Mouse (Mus musculus): Measurements from ENCODE around the gene Ap1ar. TPM values are rescaled to one million over a fixed set of nuclear protein-coding genes. Genes with fewer than 3 reads are reported as not detected.

The Ap1ar gene
- polyA plus RNA-seq (2016; fragmentation: Nextera tagmentation; extraction: Ambion mirVana): 38.2 and 58.5 TPM in 2 replicates

DNA sequence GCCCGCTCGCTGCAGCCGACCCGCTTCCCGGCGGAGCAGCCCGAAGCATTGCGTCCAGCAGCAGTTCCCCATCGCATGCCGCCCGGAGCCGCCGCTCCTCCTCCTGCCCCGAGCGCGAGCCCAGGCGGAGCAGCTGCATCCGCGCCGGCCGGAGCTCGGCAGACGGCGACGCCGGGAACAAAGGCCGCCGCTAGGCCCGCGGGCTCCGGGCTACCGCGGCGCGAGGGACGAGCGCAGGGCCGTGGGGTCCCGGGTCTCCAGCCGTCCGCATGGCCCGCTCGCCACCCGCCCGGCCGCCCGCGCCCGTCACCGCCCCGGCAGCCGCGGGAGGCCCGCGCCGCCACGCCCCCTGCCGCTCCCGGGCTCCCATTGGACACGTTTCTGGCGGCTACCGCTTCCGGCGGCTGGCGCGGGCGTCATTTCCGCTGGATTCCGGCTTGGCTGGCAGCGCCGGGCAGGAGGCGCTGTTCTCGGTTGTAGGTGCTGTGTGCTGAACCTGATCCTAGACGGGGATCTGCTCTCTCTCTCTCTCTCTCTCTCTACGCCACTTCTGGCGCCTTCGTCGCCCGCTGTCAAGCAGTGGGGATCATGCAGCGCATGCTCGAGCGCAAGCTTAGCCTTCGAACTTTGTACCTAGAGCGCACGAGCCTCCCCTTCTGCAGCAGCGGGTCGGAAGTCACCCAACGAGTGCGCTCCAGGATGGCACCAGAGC is at the start of gene Ap1ar:
Gene Ap1ar (minus strand): TSS at position 370 of the 712 bp plus-strand sequence.
- Histone ChIP-seq H3K27me3 (ENCODE audit: insufficient read depth, poor library complexity, severe bottlenecking) (peaks cover 14% of the 10 kb centered on the region), H3K4me1 (peaks cover 17% of the 10 kb centered on the region), H3K9me3 (no peaks in the 10 kb centered on the region), H3K4me3 (peak within 1 kb of the TSS; percentile 96), H3K36me3 (peaks cover 3% of the 10 kb centered on the region; the same call in 1 of the 2 replicates), H3K27ac (peak within 1 kb of the TSS; percentile 96)
- DNase-seq (ENCODE audit: low spot score): peak; percentile 98
- WGBS: under 1% methylated on average over 89 of the region's 89 CpGs

DNA sequence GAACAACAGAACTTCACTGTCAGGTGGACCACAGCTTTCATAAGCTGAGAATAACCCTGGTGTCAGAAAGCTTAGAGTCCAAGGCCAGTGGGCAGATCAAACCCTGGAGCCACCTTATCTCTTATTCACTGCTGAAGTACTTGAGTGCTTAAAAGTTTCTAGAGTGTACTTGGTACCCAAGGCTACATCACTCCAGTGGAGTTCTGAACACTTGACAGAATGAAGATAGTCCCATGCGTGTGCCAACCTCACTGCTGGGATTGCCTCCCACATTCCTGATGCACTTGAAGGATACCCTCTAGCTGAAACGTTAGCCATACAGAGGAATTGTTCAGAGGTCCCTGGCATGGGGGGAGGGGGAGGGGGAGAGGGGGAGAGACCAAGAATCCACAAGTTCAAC is 44.4 kb upstream of the Ap1ar start:
- no peaks in the 10 kb centered on the region for H3K9me3 ChIP-seq
- H3K36me3 ChIP-seq: no peaks in the 10 kb centered on the region
- 26% methylated on average over 2 of the region's 2 CpGs for WGBS
- H3K27ac ChIP-seq: no peak overlapping the region
- H3K4me1 ChIP-seq: peaks cover 9% of the 10 kb centered on the region; the same call in 1 of the 2 replicates
- H3K27me3 ChIP-seq (ENCODE audit: insufficient read depth, poor library complexity, severe bottlenecking): no peaks in the 10 kb centered on the region
- no peak overlapping the region for H3K4me3 ChIP-seq
- no peak for DNase-seq (ENCODE audit: low spot score)

DNA sequence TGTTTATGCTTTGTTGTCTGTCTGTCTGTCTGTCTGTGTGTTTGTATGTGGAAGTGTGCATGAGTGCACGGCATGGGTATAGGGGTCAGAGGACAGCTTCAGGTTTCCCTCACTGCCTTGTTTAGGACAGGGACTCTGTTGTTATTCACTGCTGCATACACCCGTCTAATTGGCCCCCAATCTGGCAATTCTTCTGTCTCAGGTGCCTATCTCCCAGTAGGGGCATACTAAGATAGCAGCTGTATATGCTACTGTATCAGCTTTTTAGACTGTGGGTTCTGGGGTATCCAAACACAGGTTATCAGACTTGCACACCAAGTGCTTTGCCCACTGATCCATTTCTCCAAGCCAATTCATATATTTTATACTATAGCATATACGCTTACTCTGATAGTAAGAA is 42.6 kb upstream of the Ap1ar start:
- Histone ChIP-seq H3K9me3 (no peaks in the 10 kb centered on the region), H3K4me1 (peaks cover 9% of the 10 kb centered on the region; the same call in 1 of the 2 replicates), H3K4me3 (no peak overlapping the region), H3K27me3 (ENCODE audit: insufficient read depth, poor library complexity, severe bottlenecking) (no peaks in the 10 kb centered on the region), H3K36me3 (no peaks in the 10 kb centered on the region), H3K27ac (no peak overlapping the region)
- DNase-seq (ENCODE audit: low spot score): no peak
- 85% methylated on average over 3 of the region's 3 CpGs for WGBS

DNA sequence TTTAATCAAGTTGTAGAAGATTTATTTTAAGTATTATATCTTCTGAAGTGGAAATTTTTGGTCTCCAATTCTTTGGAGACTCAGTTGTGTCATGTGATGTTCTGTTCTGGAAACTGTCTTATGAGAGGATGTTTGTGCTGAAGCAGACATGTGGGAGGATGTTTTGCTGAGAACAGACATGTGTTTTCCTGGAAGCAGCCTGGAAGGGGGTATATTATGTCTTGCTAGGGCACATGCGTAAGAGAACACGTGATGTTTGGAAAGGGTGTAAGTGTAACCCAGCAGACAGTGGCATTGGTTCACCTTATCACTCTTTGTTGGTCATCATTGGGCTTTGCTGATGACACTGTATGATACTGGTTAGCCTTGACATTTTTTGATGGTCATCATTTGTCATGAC is 38.2 kb upstream of the Ap1ar start:
- Histone ChIP-seq H3K4me3 (no peak overlapping the region), H3K36me3 (no peaks in the 10 kb centered on the region), H3K4me1 (no peaks in the 10 kb centered on the region), H3K27ac (no peak overlapping the region), H3K9me3 (no peaks in the 10 kb centered on the region), H3K27me3 (ENCODE audit: insufficient read depth, poor library complexity, severe bottlenecking) (no peaks in the 10 kb centered on the region)
- WGBS: 93% methylated on average over 2 of the region's 2 CpGs
- no peak for DNase-seq (ENCODE audit: low spot score)

DNA sequence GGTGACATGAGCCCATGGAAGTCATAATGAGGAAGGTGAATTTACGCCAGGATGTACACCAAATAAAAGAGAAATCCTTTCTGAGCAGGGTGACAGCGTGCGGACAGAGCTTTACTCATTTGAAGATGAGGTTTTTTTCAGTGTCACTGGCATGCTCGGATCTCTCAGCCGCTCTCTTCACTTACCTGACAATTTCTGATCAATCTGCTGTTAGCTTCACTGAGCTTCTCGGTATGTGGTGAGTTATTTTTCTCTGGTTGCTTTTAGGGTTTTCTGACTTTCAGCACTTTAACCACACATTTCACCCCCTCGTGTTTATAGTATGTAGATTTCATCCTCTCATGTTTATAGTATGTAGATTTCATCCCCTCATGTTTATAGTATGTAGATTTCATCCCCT is 37.7 kb upstream of the Ap1ar start:
- no peaks in the 10 kb centered on the region for H3K36me3 ChIP-seq
- no peaks in the 10 kb centered on the region for H3K9me3 ChIP-seq
- no peaks in the 10 kb centered on the region for H3K27me3 ChIP-seq (ENCODE audit: insufficient read depth, poor library complexity, severe bottlenecking)
- H3K4me1 ChIP-seq: no peaks in the 10 kb centered on the region
- DNase-seq (ENCODE audit: low spot score): no peak
- no peak overlapping the region for H3K27ac ChIP-seq
- no peak overlapping the region for H3K4me3 ChIP-seq
- 83% methylated on average over 7 of the region's 7 CpGs for WGBS

DNA sequence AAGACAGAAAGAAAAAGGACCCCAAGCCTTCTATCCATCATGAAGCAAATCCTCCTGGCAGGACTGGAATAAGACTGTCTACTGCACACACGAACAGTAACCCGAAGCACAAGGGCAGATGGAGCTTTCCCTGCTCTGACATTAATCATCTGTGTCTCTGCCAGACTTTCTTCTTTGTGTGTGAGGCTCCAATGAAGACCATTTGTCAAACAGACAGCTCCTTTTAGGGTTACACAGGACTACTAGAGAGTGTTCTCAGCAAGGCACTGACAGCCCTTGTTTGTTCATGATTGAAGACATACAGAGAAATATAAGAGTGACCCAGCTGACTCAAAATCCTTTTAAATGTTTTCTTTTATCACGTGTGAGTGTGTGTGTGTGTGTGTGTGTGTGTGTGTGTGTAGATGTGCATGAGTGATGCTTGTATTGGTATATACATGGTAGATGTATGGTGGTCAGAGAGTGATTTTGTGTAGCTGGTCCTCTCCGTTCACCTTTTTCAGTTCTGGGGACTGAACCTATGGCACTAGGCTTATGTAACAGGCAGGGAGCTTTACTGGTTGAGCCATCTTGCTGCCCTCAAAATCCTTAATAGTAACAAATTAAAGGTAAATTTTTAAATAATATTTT is 37.0 kb upstream of the Ap1ar start:
- H3K27ac ChIP-seq: no peak overlapping the region
- 58% methylated on average over 4 of the region's 4 CpGs for WGBS
- H3K4me3 ChIP-seq: no peak overlapping the region
- no peaks in the 10 kb centered on the region for H3K9me3 ChIP-seq
- H3K4me1 ChIP-seq: no peaks in the 10 kb centered on the region
- no peak for DNase-seq (ENCODE audit: low spot score)
- no peaks in the 10 kb centered on the region for H3K36me3 ChIP-seq
- H3K27me3 ChIP-seq (ENCODE audit: insufficient read depth, poor library complexity, severe bottlenecking): no peaks in the 10 kb centered on the region

DNA sequence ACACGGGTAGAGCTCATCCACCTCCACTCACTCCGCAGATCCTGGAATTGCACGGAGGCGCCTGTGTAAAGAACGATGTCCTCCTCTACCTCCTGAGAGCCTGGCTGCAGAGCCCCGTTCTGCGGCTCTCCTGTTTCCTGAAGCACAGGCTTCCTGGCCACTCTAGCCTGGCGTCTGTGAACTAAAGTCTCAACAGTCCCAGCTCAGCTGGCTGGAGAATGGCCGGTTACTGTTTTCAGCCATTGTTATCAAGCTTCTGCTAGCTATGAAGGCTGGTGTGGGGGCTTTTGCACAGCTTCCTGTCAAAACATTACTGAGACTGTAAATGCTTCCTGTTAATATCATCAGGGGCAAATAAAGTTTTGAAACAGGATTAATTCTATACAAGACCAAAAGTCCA is 34.3 kb upstream of the Ap1ar start:
- DNase-seq (ENCODE audit: low spot score): no peak
- H3K4me3 ChIP-seq: no peak overlapping the region
- no peaks in the 10 kb centered on the region for H3K27me3 ChIP-seq (ENCODE audit: insufficient read depth, poor library complexity, severe bottlenecking)
- H3K36me3 ChIP-seq: no peaks in the 10 kb centered on the region
- H3K4me1 ChIP-seq: no peaks in the 10 kb centered on the region
- no peaks in the 10 kb centered on the region for H3K9me3 ChIP-seq
- peak overlapping the region; percentile 13; the same call in 1 of the 2 replicates for H3K27ac ChIP-seq
- 60% methylated on average over 9 of the region's 9 CpGs for WGBS

DNA sequence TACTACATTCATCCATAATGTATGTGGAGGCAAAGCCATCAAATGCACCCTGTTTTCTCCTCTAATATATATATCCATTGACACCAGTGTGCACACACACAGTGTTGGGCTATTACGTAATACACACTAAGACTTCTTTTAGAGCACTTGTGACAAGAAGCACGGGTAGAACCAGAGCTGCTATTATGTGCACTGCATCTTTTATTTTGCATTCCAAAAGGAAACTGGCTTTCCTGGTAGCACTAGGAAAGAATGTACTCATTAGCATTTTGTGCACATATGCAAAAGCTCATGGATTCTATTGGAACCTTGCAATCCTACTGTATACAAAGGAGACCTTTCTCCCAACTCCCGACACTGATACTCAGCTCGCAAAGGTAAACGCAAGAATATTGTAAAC is 31.6 kb upstream of the Ap1ar start:
- 89% methylated on average over 5 of the region's 5 CpGs for WGBS
- no peak for DNase-seq (ENCODE audit: low spot score)
- peaks cover 5% of the 10 kb centered on the region; the same call in 1 of the 2 replicates for H3K4me1 ChIP-seq
- no peak overlapping the region for H3K4me3 ChIP-seq
- H3K27ac ChIP-seq: no peak overlapping the region
- H3K36me3 ChIP-seq: no peaks in the 10 kb centered on the region
- H3K27me3 ChIP-seq (ENCODE audit: insufficient read depth, poor library complexity, severe bottlenecking): no peaks in the 10 kb centered on the region
- H3K9me3 ChIP-seq: no peaks in the 10 kb centered on the region

DNA sequence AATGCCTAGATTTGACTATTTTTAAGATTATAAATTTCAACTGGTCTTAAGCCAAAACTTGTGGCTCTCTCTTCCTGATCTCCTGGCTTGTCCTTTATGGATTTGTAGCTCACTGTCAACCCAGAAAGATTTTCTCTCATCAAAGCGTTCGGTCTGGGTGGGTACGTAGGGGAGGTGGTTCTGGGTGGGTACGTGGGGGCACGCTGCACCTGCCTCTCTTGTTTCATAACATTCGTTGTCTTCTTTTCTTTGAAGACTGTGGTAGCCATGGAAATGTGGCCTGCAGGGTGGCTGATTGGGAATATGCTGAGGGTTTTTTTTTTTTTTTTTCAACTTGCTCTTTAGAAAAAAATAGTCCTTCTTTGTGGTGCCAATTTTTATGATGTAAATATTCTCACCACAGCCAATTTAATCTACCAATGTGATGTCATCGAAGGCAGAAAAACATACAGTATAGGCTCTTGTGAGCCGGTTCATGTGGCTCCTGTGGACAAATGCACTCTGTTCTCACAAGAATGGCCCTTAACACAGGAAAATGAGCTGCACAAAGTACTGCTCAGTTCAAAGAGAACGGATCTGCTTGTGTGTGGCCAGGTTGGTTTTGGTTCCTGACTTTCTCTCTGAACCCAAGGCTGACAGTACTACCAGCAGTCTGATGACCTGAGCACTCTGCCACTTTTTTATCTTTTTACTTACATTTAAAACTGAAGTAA is 30.9 kb upstream of the Ap1ar start:
- no peaks in the 10 kb centered on the region for H3K9me3 ChIP-seq
- H3K27me3 ChIP-seq (ENCODE audit: insufficient read depth, poor library complexity, severe bottlenecking): no peaks in the 10 kb centered on the region
- DNase-seq (ENCODE audit: low spot score): no peak
- WGBS: 90% methylated on average over 9 of the region's 9 CpGs
- H3K36me3 ChIP-seq: no peaks in the 10 kb centered on the region
- H3K4me1 ChIP-seq: peaks cover 8% of the 10 kb centered on the region; the same call in 1 of the 2 replicates
- no peak overlapping the region for H3K27ac ChIP-seq
- H3K4me3 ChIP-seq: no peak overlapping the region

DNA sequence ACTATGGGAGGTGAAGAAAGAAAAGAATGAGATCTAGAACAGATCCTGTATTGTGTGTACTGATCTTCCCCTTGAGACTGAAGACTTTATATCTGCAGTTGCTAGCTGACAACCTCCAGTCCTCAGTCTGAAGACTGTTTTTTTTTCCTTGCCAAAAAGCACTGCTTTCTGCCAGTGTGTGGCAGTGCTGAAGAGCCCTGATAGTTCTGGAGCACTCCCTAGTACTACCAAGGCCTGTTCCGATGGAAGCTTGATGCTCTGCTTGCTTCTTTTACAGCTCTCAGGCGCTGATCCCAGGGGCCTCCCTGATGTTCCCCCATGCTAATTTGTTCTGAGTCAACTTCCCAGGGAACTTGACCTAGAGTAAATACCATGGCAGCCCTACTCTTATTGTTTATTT is 26.9 kb upstream of the Ap1ar start:
- 26% methylated on average over 2 of the region's 2 CpGs for WGBS

DNA sequence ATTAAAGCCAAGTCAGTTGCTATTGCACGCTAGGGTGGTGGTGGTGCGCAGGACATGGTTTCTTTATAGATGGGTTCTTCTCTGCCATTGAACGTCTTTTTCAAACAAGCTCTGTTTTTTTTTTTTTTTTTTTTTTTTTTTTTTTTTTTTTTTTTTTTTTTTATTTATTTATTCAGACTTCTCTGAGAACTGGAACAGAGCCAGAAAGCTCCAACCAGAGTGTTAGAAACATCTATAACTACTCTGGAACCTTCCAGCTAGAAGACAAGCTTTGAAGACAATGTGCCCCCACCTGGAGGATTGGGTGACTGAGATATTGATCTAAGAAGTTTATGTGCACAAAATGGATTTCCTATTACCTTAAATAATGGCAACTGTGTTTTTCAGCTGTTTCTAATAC is 26.2 kb upstream of the Ap1ar start:
- no peak overlapping the region for H3K27ac ChIP-seq
- H3K4me3 ChIP-seq: no peak overlapping the region
- H3K9me3 ChIP-seq: no peaks in the 10 kb centered on the region
- peaks cover 11% of the 10 kb centered on the region; the same call in 1 of the 2 replicates for H3K27me3 ChIP-seq (ENCODE audit: insufficient read depth, poor library complexity, severe bottlenecking)
- 76% methylated on average over 3 of the region's 3 CpGs for WGBS
- DNase-seq (ENCODE audit: low spot score): no peak
- no peaks in the 10 kb centered on the region for H3K36me3 ChIP-seq
- H3K4me1 ChIP-seq: peaks cover 8% of the 10 kb centered on the region; the same call in 1 of the 2 replicates

More for the DNA sequence above, 26.9 kb upstream of the Ap1ar start:
- H3K27me3 ChIP-seq (ENCODE audit: insufficient read depth, poor library complexity, severe bottlenecking): peaks cover 11% of the 10 kb centered on the region; the same call in 1 of the 2 replicates
- DNase-seq (ENCODE audit: low spot score): no peak
- H3K36me3 ChIP-seq: no peaks in the 10 kb centered on the region
- no peak overlapping the region for H3K4me3 ChIP-seq
- H3K27ac ChIP-seq: no peak overlapping the region
- no peaks in the 10 kb centered on the region for H3K9me3 ChIP-seq
- peaks cover 8% of the 10 kb centered on the region; the same call in 1 of the 2 replicates for H3K4me1 ChIP-seq

DNA sequence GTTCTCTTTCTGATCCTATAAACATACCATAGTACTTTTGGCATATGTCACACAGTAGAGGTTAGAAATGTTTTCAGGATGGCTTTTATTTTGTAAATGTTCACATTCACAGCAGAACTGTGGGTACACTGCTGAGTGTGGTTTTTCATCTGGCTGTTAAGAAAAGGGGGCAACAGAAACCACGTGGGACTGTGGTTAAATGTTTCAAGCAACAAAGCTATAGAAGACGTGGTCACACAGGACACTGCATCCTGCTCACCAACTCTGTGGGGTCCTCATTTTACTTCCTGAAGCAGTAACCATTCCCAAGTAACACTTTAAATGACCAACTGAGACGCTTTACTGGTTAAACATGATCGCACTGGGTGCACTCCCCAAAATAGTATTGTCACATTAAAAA is 25.2 kb upstream of the Ap1ar start:
- Histone ChIP-seq H3K36me3 (no peaks in the 10 kb centered on the region), H3K27me3 (ENCODE audit: insufficient read depth, poor library complexity, severe bottlenecking) (peaks cover 11% of the 10 kb centered on the region; the same call in 1 of the 2 replicates), H3K27ac (no peak overlapping the region), H3K9me3 (no peaks in the 10 kb centered on the region), H3K4me1 (peaks cover 8% of the 10 kb centered on the region; the same call in 1 of the 2 replicates), H3K4me3 (no peak overlapping the region)
- WGBS: 74% methylated on average over 4 of the region's 4 CpGs
- no peak for DNase-seq (ENCODE audit: low spot score)

DNA sequence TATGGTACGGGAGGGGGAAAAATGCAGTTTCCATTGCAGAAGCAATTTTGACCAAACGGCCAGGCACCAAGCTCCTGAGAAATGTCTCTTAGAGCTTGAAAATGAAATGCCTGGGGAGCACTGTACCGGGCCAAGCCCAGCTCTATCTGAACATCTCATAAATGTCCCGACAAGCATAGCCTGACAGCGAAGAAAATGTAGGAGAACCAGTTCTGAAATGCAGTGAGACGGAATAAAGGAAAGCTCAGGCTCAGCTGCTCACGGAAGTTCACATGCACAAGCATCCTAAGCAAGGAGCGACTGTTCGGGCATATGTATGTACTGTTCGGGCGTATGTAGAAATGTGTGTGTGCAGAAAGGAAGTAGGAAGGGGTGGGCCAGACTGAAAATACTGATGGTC is 24.0 kb upstream of the Ap1ar start:
- Histone ChIP-seq H3K9me3 (no peaks in the 10 kb centered on the region), H3K27me3 (ENCODE audit: insufficient read depth, poor library complexity, severe bottlenecking) (peaks cover 16% of the 10 kb centered on the region; the same call in 1 of the 2 replicates), H3K4me1 (peaks cover 8% of the 10 kb centered on the region; the same call in 1 of the 2 replicates), H3K36me3 (no peaks in the 10 kb centered on the region), H3K27ac (no peak overlapping the region), H3K4me3 (no peak overlapping the region)
- no peak for DNase-seq (ENCODE audit: low spot score)
- 89% methylated on average over 11 of the region's 11 CpGs for WGBS

Measured in heart, embryonic 10.5 days (tissue).